Mouse (Mus musculus): Measurements from ENCODE around the gene Mrpl4. TPM values are rescaled to one million over a fixed set of nuclear protein-coding genes. Genes with fewer than 3 reads are reported as not detected.
A peak's percentile ranks its signal among the peaks of the same experiment; 100 is the strongest.

Mrpl4 gene
- polyA plus RNA-seq, 1 experiment from 2014 or later, result 139 TPM

MicroRNAs within 50 kb of the gene (microRNA counts, 519-probe panel; counts per million panel counts)
- 3,678 counts per million, percentile 54 among the panel's probes with 10 or more counts for microRNA mmu-miR-1900

Small RNA genes lying within 50 kb of the gene (microRNA-seq; reads per million reads assigned to microRNA genes)
- not detected for gene Mir1900 (ENCODE audit: borderline number of aligned reads)

Other genes with a start within 250 kb of the Mrpl4 start
- gene Col5a3, start 187.7 kb upstream of the Mrpl4 start, polyA plus RNA-seq (2014; fragmentation: Nextera tagmentation; extraction: Ambion mirVana), result 0.14 and 0.21 TPM in 2 replicates
- not detected in 2 replicates for gene Rdh8, start 184.2 kb upstream of the Mrpl4 start, polyA plus RNA-seq (2014; fragmentation: Nextera tagmentation; extraction: Ambion mirVana)
- 0.64 and 1.1 TPM in 2 replicates for gene A230050P20Rik, start 134.1 kb upstream of the Mrpl4 start, polyA plus RNA-seq (2014; fragmentation: Nextera tagmentation; extraction: Ambion mirVana)
- gene Angptl6, start 123.0 kb upstream of the Mrpl4 start, polyA plus RNA-seq (2014; fragmentation: Nextera tagmentation; extraction: Ambion mirVana), result 1.6 and 3.2 TPM in 2 replicates
- 64.3 and 65.0 TPM in 2 replicates for gene Ppan, start 114.6 kb upstream of the Mrpl4 start, polyA plus RNA-seq (2014; fragmentation: Nextera tagmentation; extraction: Ambion mirVana)
- 352 TPM in 2 replicates for gene Eif3g, start 104.1 kb upstream of the Mrpl4 start, polyA plus RNA-seq (2014; fragmentation: Nextera tagmentation; extraction: Ambion mirVana)
- 82.0 and 88.1 TPM in 2 replicates for gene Dnmt1, start 42.9 kb upstream of the Mrpl4 start, polyA plus RNA-seq (2014; fragmentation: Nextera tagmentation; extraction: Ambion mirVana)
- gene S1pr2, start 26.0 kb upstream of the Mrpl4 start, polyA plus RNA-seq (2014; fragmentation: Nextera tagmentation; extraction: Ambion mirVana), result 37.5 and 43.6 TPM in 2 replicates
- gene Icam1, start 13.2 kb downstream of the Mrpl4 start, polyA plus RNA-seq (2014; fragmentation: Nextera tagmentation; extraction: Ambion mirVana), result 4.5 and 5.8 TPM in 2 replicates
- gene Icam4, start 26.6 kb downstream of the Mrpl4 start, polyA plus RNA-seq (2014; fragmentation: Nextera tagmentation; extraction: Ambion mirVana), result 5.6 and 6.1 TPM in 2 replicates
- not detected in 2 replicates for gene Icam5, start 29.3 kb downstream of the Mrpl4 start, polyA plus RNA-seq (2014; fragmentation: Nextera tagmentation; extraction: Ambion mirVana)
- 0.80 and 2.2 TPM in 2 replicates for gene Zglp1, start 64.4 kb downstream of the Mrpl4 start, polyA plus RNA-seq (2014; fragmentation: Nextera tagmentation; extraction: Ambion mirVana)
- 0.36 and 0.58 TPM in 2 replicates for gene Gm49373, start 70.4 kb downstream of the Mrpl4 start, polyA plus RNA-seq (2014; fragmentation: Nextera tagmentation; extraction: Ambion mirVana)
- 44.7 and 52.1 TPM in 2 replicates for gene Fdx1l, start 70.9 kb downstream of the Mrpl4 start, polyA plus RNA-seq (2014; fragmentation: Nextera tagmentation; extraction: Ambion mirVana)
- gene Gm38431, start 89.3 kb downstream of the Mrpl4 start, polyA plus RNA-seq (2014; fragmentation: Nextera tagmentation; extraction: Ambion mirVana), result 2.0 and 2.3 TPM in 2 replicates
- 63.1 and 70.3 TPM in 2 replicates for gene Raver1, start 89.3 kb downstream of the Mrpl4 start, polyA plus RNA-seq (2014; fragmentation: Nextera tagmentation; extraction: Ambion mirVana)
- gene Tyk2, start 128.5 kb downstream of the Mrpl4 start, polyA plus RNA-seq (2014; fragmentation: Nextera tagmentation; extraction: Ambion mirVana), result 5.4 and 7.1 TPM in 2 replicates
- gene Cdc37, start 147.2 kb downstream of the Mrpl4 start, polyA plus RNA-seq (2014; fragmentation: Nextera tagmentation; extraction: Ambion mirVana), result 371 and 374 TPM in 2 replicates
- gene Pde4a, start 163.0 kb downstream of the Mrpl4 start, polyA plus RNA-seq (2014; fragmentation: Nextera tagmentation; extraction: Ambion mirVana), result 3.8 and 4.7 TPM in 2 replicates
- gene Keap1, start 236.6 kb downstream of the Mrpl4 start, polyA plus RNA-seq (2014; fragmentation: Nextera tagmentation; extraction: Ambion mirVana), result 23.2 and 27.1 TPM in 2 replicates
- 0.08 and 0.21 TPM in 2 replicates for gene S1pr5, start 245.7 kb downstream of the Mrpl4 start, polyA plus RNA-seq (2014; fragmentation: Nextera tagmentation; extraction: Ambion mirVana)